Mouse (Mus musculus) ovary, postnatal 10 days (tissue): ENCODE measurements around the gene Rasgef1a.

ENCODE experiments used
- DNase-seq: peaks from one replicate; pipeline ENCODE4 v3.0.0; 2022; ENCODE audit warnings: low spot score

The Rasgef1a gene

GRCm38 (mm10) chr6:118134461-118134860 lies 123.2 kb downstream of the Rasgef1a start:
- no peak for DNase-seq

DNA sequence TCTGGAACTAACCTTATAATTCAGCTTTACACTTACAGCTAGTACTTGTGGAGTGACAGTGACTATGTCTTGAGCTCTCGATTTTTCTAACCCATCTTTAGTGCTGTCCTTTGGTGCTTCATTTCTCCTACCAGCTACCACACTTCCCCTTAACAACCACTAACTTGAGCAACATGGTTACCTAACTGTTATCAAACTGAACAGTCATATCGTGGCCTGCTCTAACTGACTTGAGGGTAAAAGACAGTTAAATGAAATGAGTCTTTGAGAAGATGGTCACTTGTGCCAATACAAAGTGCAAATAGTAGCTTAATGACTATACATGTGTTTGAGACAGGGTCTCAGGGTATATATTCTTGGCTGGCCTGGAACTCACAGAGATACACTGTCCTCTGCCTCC lies 125.9 kb downstream of the Rasgef1a start:
- DNase-seq = no peak

GRCm38 (mm10) chr6:118138731-118139709 lies 127.8 kb downstream of the Rasgef1a start, which contains the start of gene Csgalnact2:
Gene Csgalnact2 (minus strand): TSS chr6:118139140.
- DNase-seq = peak; percentile 79

GRCm38 (mm10) chr6:118140961-118141360 lies 129.7 kb downstream of the Rasgef1a start:
- DNase-seq = no peak
